13 mouse cellular contexts compared by ENCODE assay signal in genomic region chr13:20151302-20151978, GRCm38 (mm10).
DNase-seq lines count a peak whose midpoint lies in the region; ATAC-seq and TF ChIP-seq lines count a peak whose summit lies in the region.
"Had no signal": no experiment of that assay in that cellular context is flagged by ENCODE, and none has a peak within 500 bp of the region (broad histone marks: within the 10 kb centered on the region; RNA-seq: fewer than 3 reads in every experiment).

No protein-coding gene starts in this region.

- no peaks in the 10 kb centered on the region for H3K79me2 ChIP-seq in MEL (ENCODE audit: control insufficient read depth, insufficient read depth, low read length, poor library complexity)

- no peak for TF ChIP-seq EP300 in MEL (IDR thresholded peaks at IDR 0.05; ENCODE audit: low read depth in 1 of 2, low read length in 2 of 2)

- H3K9me3 ChIP-seq in liver, embryonic 11.5 days (ENCODE audit: control insufficient read depth, low read length): no peaks in the 10 kb centered on the region
- H3K9me3 ChIP-seq in MEL (replicated peaks; ENCODE audit: insufficient read depth, low read length): no peaks in the 10 kb centered on the region

- no peak for TF ChIP-seq CTCF in MEL (IDR thresholded peaks at IDR 0.05 in 2 of 3, conservative IDR thresholded peaks at IDR 0.05 in 1 of 3; ENCODE audit: control insufficient read depth in 1 of 3, insufficient read depth in 1 of 3, low read depth in 2 of 3, low read length in 3 of 3, poor library complexity in 1 of 3, severe bottlenecking in 1 of 3)

- H3K4me2 ChIP-seq in liver, embryonic 11.5 days: peak overlapping the region; percentile 40

- peaks cover 2% of the 10 kb centered on the region for H3K27me3 ChIP-seq in liver, embryonic 11.5 days (replicated peaks; ENCODE audit: control insufficient read depth, insufficient read depth, low read length)
- no peaks in the 10 kb centered on the region for H3K27me3 ChIP-seq in MEL (ENCODE audit: control insufficient read depth in 1 of 2, insufficient read depth in 2 of 2, low read length in 2 of 2)

- no peaks in the 10 kb centered on the region for H3K36me3 ChIP-seq in liver, embryonic 11.5 days (ENCODE audit: control insufficient read depth, insufficient read depth, low read length)
- H3K36me3 ChIP-seq in MEL (ENCODE audit: control insufficient read depth in 1 of 2, insufficient read depth in 2 of 2, low read length in 2 of 2): peaks cover 0 to 3% of the 10 kb centered on the region in 2 experiments; a peak in 1 of 4 replicates

- ATAC-seq in liver, embryonic 11.5 days (replicated peaks; ENCODE audit: low FRiP score): no peak
- ATAC-seq in inflammation-experienced regulatory T-cells, adult 6 months: peak; percentile 32
- peak; percentile 87 for ATAC-seq in monocyte, adult 5-6 weeks (replicated peaks; ENCODE audit: insufficient number of reproducible peaks, low FRiP score, low TSS enrichment, poor library complexity, severe bottlenecking)
- ATAC-seq: intestine, embryonic 16.5 days had no signal

- TF ChIP-seq RAD21 in MEL (IDR thresholded peaks at IDR 0.05; ENCODE audit: low read depth, low read length): no peak

- DNase-seq in liver, embryonic 11.5 days (ENCODE audit: low spot score): no peak
- DNase-seq in liver: no peak
- peak; percentile 49 for DNase-seq in MEL (ENCODE audit: low read depth, low spot score)
- DNase-seq in gastrocnemius, postnatal 25 days: no peak
- DNase-seq in cerebellum, postnatal 36 days: no peak
- no peak for DNase-seq in heart, postnatal 10 days
- DNase-seq: cerebellum, adult 9-11 months; heart, postnatal 36 days; kidney, postnatal 4 days; lung, postnatal 4 days had no signal

- intact Hi-C loops in heart, postnatal 10 days (cut with DNase I): no loop called here

- no peak overlapping the region for H3K9ac ChIP-seq in liver, embryonic 11.5 days (ENCODE audit: low read depth, low read length)
- H3K9ac ChIP-seq in MEL (ENCODE audit: control insufficient read depth, low read depth, low read length, poor library complexity, severe bottlenecking): no peak overlapping the region

- WGBS in liver, embryonic 11.5 days: 50% methylated on average over 4 of the region's 4 CpGs

- H3K27ac ChIP-seq in liver, embryonic 11.5 days (ENCODE audit: low read depth, low read length): no peak overlapping the region; the same call in 1 of the 2 replicates
- H3K27ac ChIP-seq in MEL (ENCODE audit: control insufficient read depth, low read depth, low read length): no peak overlapping the region

- no peak overlapping the region for H3K4me3 ChIP-seq in liver, embryonic 11.5 days (ENCODE audit: low read depth, low read length)
- no peak overlapping the region for H3K4me3 ChIP-seq in MEL (ENCODE audit: control insufficient read depth in 1 of 2, insufficient read depth in 1 of 2, low read depth in 2 of 2, low read length in 2 of 2)

- no peak for TF ChIP-seq POLR2A in MEL (IDR thresholded peaks at IDR 0.05; ENCODE audit: control insufficient read depth in 1 of 2, insufficient read depth in 1 of 2, low read depth in 1 of 2, low read length in 2 of 2, poor library complexity in 1 of 2)

- peaks cover 32% of the 10 kb centered on the region for H3K4me1 ChIP-seq in liver, embryonic 11.5 days (replicated peaks; ENCODE audit: control insufficient read depth, insufficient read depth, low read length)
- H3K4me1 ChIP-seq in MEL (ENCODE audit: control insufficient read depth in 1 of 2, insufficient read depth in 2 of 2, low read length in 2 of 2): peaks cover 0 to 8% of the 10 kb centered on the region in 2 experiments; a peak in 1 of 4 replicates

TF ChIP-seq in MEL, 35 proteins besides CTCF, POLR2A, EP300 and RAD21:
- TF ChIP-seq ZC3H11A (IDR thresholded peaks at IDR 0.05; ENCODE audit: low read depth, low read length) (no peak), NRF1 (IDR thresholded peaks at IDR 0.05; ENCODE audit: insufficient read depth, low read depth, low read length, poor library complexity, severe bottlenecking) (no peak), ZNF384 (IDR thresholded peaks at IDR 0.05; ENCODE audit: low read depth, low read length) (peak; percentile 56), MXI1 (IDR thresholded peaks at IDR 0.05; ENCODE audit: low read depth, low read length) (no peak)
